Mouse (Mus musculus): ENCODE results near the gene Hepacam. TPM values are rescaled to one million over a fixed set of nuclear protein-coding genes. Genes with fewer than 3 reads are reported as not detected.

The Hepacam gene
- polyA plus RNA-seq, 2 experiments: 0.11 TPM; not detected in 1

- Histone ChIP-seq H3K27ac (replicated peaks; ENCODE audit: low read depth, low read length) (no peak overlapping the region), H3K4me1 (ENCODE audit: control insufficient read depth, insufficient read depth, low read length) (peaks cover 9% of the 10 kb centered on the region; the same call in 1 of the 2 replicates), H3K27me3 (ENCODE audit: control insufficient read depth, insufficient read depth, low read length) (peaks cover 70% of the 10 kb centered on the region), H3K9ac (ENCODE audit: low read depth, low read length, severe bottlenecking) (no peak overlapping the region), H3K9me3 (ENCODE audit: control insufficient read depth, low read length) (no peaks in the 10 kb centered on the region), H3K4me3 (replicated peaks; ENCODE audit: low read length) (no peak overlapping the region), H3K4me2 (replicated peaks; ENCODE audit: low read depth, low read length, severe bottlenecking) (no peak overlapping the region), H3K36me3 (ENCODE audit: control insufficient read depth, insufficient read depth, low read length) (no peaks in the 10 kb centered on the region)
- TF ChIP-seq POLR2A (IDR thresholded peaks at IDR 0.05; ENCODE audit: borderline replicate concordance, extremely low read depth, insufficient read depth, insufficient read length): no peak
- no peak for DNase-seq (ENCODE audit: low spot score)
- 3% methylated on average over 18 of the region's 18 CpGs for WGBS
- no peak for ATAC-seq (ENCODE audit: low FRiP score, low read depth)
Measured at GRCm38 (mm10) chr9:37433823-37434560, 66.8 kb downstream of the Hepacam start.

- Histone ChIP-seq H3K9me3 (ENCODE audit: control insufficient read depth, low read length) (no peaks in the 10 kb centered on the region), H3K4me2 (replicated peaks; ENCODE audit: low read depth, low read length, severe bottlenecking) (no peak overlapping the region), H3K27me3 (ENCODE audit: control insufficient read depth, insufficient read depth, low read length) (peaks cover 61% of the 10 kb centered on the region), H3K36me3 (ENCODE audit: control insufficient read depth, insufficient read depth, low read length) (no peaks in the 10 kb centered on the region), H3K4me1 (ENCODE audit: control insufficient read depth, insufficient read depth, low read length) (peaks cover 9% of the 10 kb centered on the region; the same call in 1 of the 2 replicates), H3K9ac (ENCODE audit: low read depth, low read length, severe bottlenecking) (no peak overlapping the region), H3K4me3 (replicated peaks; ENCODE audit: low read length) (no peak overlapping the region), H3K27ac (replicated peaks; ENCODE audit: low read depth, low read length) (no peak overlapping the region)
- WGBS: 1% methylated on average over 14 of the region's 14 CpGs
- DNase-seq (ENCODE audit: low spot score): no peak
- no peak for TF ChIP-seq POLR2A (IDR thresholded peaks at IDR 0.05; ENCODE audit: borderline replicate concordance, extremely low read depth, insufficient read depth, insufficient read length)
- no peak for ATAC-seq (ENCODE audit: low FRiP score, low read depth)
Measured at GRCm38 (mm10) chr9:37434932-37435331, 67.8 kb downstream of the Hepacam start.

DNA sequence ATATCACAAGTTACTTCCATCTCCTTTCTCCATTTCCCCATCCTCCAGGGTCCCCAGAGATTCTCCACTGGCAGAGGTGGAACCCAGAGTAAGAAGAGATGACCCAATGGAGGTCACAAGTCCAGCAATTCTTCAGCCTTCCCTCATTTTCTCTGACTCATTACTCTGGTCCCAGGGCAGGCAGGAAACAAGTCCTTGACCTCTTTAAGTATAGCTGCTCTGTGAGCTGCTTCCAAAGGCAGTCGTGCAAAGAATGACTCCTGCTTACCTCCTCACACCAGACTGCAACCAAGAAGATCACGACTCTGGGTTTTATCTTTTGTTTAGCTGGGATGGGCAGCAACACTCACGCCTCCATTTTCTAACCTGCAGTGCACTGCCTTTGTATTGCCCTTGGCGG is 68.5 kb downstream of the Hepacam start:
- no peak overlapping the region for H3K4me3 ChIP-seq (replicated peaks; ENCODE audit: low read length)
- H3K9me3 ChIP-seq (ENCODE audit: control insufficient read depth, low read length): no peaks in the 10 kb centered on the region
- H3K27ac ChIP-seq (replicated peaks; ENCODE audit: low read depth, low read length): no peak overlapping the region
- TF ChIP-seq POLR2A (IDR thresholded peaks at IDR 0.05; ENCODE audit: borderline replicate concordance, extremely low read depth, insufficient read depth, insufficient read length): no peak
- DNase-seq (ENCODE audit: low spot score) (no peak), ATAC-seq (ENCODE audit: low FRiP score, low read depth) (no peak)
- no peak overlapping the region for H3K4me2 ChIP-seq (replicated peaks; ENCODE audit: low read depth, low read length, severe bottlenecking)
- WGBS: 4% methylated on average over 4 of the region's 4 CpGs
- H3K36me3 ChIP-seq (ENCODE audit: control insufficient read depth, insufficient read depth, low read length): no peaks in the 10 kb centered on the region
- peaks cover 9% of the 10 kb centered on the region; the same call in 1 of the 2 replicates for H3K4me1 ChIP-seq (ENCODE audit: control insufficient read depth, insufficient read depth, low read length)
- H3K27me3 ChIP-seq (ENCODE audit: control insufficient read depth, insufficient read depth, low read length): peaks cover 55% of the 10 kb centered on the region
- no peak overlapping the region for H3K9ac ChIP-seq (ENCODE audit: low read depth, low read length, severe bottlenecking)

Other genes with a start within 250 kb of the Hepacam start
- 14.5 and 18.7 TPM in 2 replicates for gene Pknox2, start 219.9 kb upstream of the Hepacam start, polyA plus RNA-seq (2012; rRNA removed)
- gene Pknox2, start 219.9 kb upstream of the Hepacam start, polyA plus RNA-seq (2014; fragmentation: Nextera tagmentation; extraction: Ambion mirVana): 6.2 and 7.3 TPM in 2 replicates
- gene Tmem218, start 159.1 kb upstream of the Hepacam start, polyA plus RNA-seq (2012; rRNA removed): 4.8 and 5.7 TPM in 2 replicates
- 13.5 and 14.0 TPM in 2 replicates for gene Tmem218, start 159.1 kb upstream of the Hepacam start, polyA plus RNA-seq (2014; fragmentation: Nextera tagmentation; extraction: Ambion mirVana)
- gene Slc37a2, start 111.6 kb upstream of the Hepacam start, polyA plus RNA-seq (2012; rRNA removed): 3.2 and 3.9 TPM in 2 replicates
- gene Slc37a2, start 111.6 kb upstream of the Hepacam start, polyA plus RNA-seq (2014; fragmentation: Nextera tagmentation; extraction: Ambion mirVana): 3.2 and 3.6 TPM in 2 replicates
- gene Ccdc15, start 18.9 kb upstream of the Hepacam start, polyA plus RNA-seq (2012; rRNA removed): 3.3 and 4.6 TPM in 2 replicates
- 6.0 and 6.4 TPM in 2 replicates for gene Ccdc15, start 18.9 kb upstream of the Hepacam start, polyA plus RNA-seq (2014; fragmentation: Nextera tagmentation; extraction: Ambion mirVana)
- gene Robo4, start 34.5 kb downstream of the Hepacam start, polyA plus RNA-seq (2012; rRNA removed): 13.2 and 17.6 TPM in 2 replicates
- 12.4 and 13.8 TPM in 2 replicates for gene Robo4, start 34.5 kb downstream of the Hepacam start, polyA plus RNA-seq (2014; fragmentation: Nextera tagmentation; extraction: Ambion mirVana)
- gene Robo3, start 65.9 kb downstream of the Hepacam start, polyA plus RNA-seq (2012; rRNA removed): 0.39 and 0.87 TPM in 2 replicates
- 0.07 and 0.21 TPM in 2 replicates for gene Robo3, start 65.9 kb downstream of the Hepacam start, polyA plus RNA-seq (2014; fragmentation: Nextera tagmentation; extraction: Ambion mirVana)
- gene Msantd2, start 122.0 kb downstream of the Hepacam start, polyA plus RNA-seq (2012; rRNA removed): 64.4 and 74.2 TPM in 2 replicates
- 26.7 and 31.7 TPM in 2 replicates for gene Msantd2, start 122.0 kb downstream of the Hepacam start, polyA plus RNA-seq (2014; fragmentation: Nextera tagmentation; extraction: Ambion mirVana)
- gene Esam, start 160.7 kb downstream of the Hepacam start, polyA plus RNA-seq (2012; rRNA removed): 34.7 and 35.4 TPM in 2 replicates
- gene Esam, start 160.7 kb downstream of the Hepacam start, polyA plus RNA-seq (2014; fragmentation: Nextera tagmentation; extraction: Ambion mirVana): 44.1 and 48.3 TPM in 2 replicates
- gene Vsig2, start 171.9 kb downstream of the Hepacam start, polyA plus RNA-seq (2012; rRNA removed): 4.8 and 5.2 TPM in 2 replicates
- gene Vsig2, start 171.9 kb downstream of the Hepacam start, polyA plus RNA-seq (2014; fragmentation: Nextera tagmentation; extraction: Ambion mirVana): 0.59 and 1.4 TPM in 2 replicates
- gene Nrgn, start 185.6 kb downstream of the Hepacam start, polyA plus RNA-seq (2012; rRNA removed): 17.7 and 26.1 TPM in 2 replicates
- 12.3 and 17.2 TPM in 2 replicates for gene Nrgn, start 185.6 kb downstream of the Hepacam start, polyA plus RNA-seq (2014; fragmentation: Nextera tagmentation; extraction: Ambion mirVana)
- 7.8 and 8.1 TPM in 2 replicates for gene Siae, start 188.3 kb downstream of the Hepacam start, polyA plus RNA-seq (2012; rRNA removed)
- gene Siae, start 188.3 kb downstream of the Hepacam start, polyA plus RNA-seq (2014; fragmentation: Nextera tagmentation; extraction: Ambion mirVana): 9.4 and 12.0 TPM in 2 replicates
- 1.8 and 2.5 TPM in 2 replicates for gene Spa17, start 246.4 kb downstream of the Hepacam start, polyA plus RNA-seq (2012; rRNA removed)
- 3.1 and 4.1 TPM in 2 replicates for gene Spa17, start 246.4 kb downstream of the Hepacam start, polyA plus RNA-seq (2014; fragmentation: Nextera tagmentation; extraction: Ambion mirVana)

Data from limb, embryonic 14.5 days (tissue).